Mouse (Mus musculus) spleen, postnatal 4 days (tissue): Measurements from ENCODE around the gene Zscan4d.
"Not testable (repeated sequence)": the region's sequence is repeated elsewhere in the genome, so short reads cannot be mapped to it uniquely, and the experiment has no call there.

Experiments
- DNase-seq, 2 experiments: peaks; one replicate each; pipeline ENCODE4 v3.0.0; 2022; ENCODE audit warnings: low spot score in 2 of 2

Zscan4d gene

GRCm38 (mm10) chr7:11166059-11166458 lies at the start of gene Zscan4d:
Zscan4d (minus strand) TSS chr7:11166159.
- not testable (repeated sequence) for DNase-seq

- DNase-seq: not testable (repeated sequence)
These were observed 7.9 kb downstream of the Zscan4d start for GRCm38 (mm10) chr7:11158036-11158435.
